Mouse (Mus musculus): Measurements from ENCODE around the gene Ndufb4.

GRCm38 (mm10) chr16:37676024-37676676 lies 21.9 kb upstream of the Ndufb4 start:
- TF ChIP-seq CTCF (IDR thresholded peaks at IDR 0.05; ENCODE audit: extremely low read depth, insufficient read depth, low read length), result no peak
- TF ChIP-seq POLR2A (IDR thresholded peaks at IDR 0.05; ENCODE audit: extremely low read depth, insufficient read depth, low read length), result peak; percentile 47; the same call in 1 of the 2 replicates

Measured in cortical plate, adult 2 months (tissue).